Mouse (Mus musculus) 3T3-L1 (cell line): ENCODE measurements at regions not wholly inside any gene's neighbourhood (a gene's known extent, or its start where the extent isn't known, plus 50 kb on each side); places are given as distances from the start of the nearest gene placed in this dataset.

Experiments
- DNase-seq: peaks from one replicate; pipeline ENCODE4 v3.0.0-alpha.2; 2015; ENCODE audit warnings: low read depth, low spot score

GRCm38 (mm10) chr3:103464181-103464580 is 110.8 kb upstream of the Syt6 start:
- DNase-seq, result no peak

GRCm38 (mm10) chr3:103464729-103465128 is 110.3 kb upstream of the Syt6 start:
- DNase-seq, result no peak

GRCm38 (mm10) chr3:103465132-103465690 is 109.8 kb upstream of the Syt6 start:
- no peak for DNase-seq

GRCm38 (mm10) chr3:103465948-103466347 is 109.1 kb upstream of the Syt6 start:
- DNase-seq, result no peak

GRCm38 (mm10) chr3:103470586-103471400 is 104.2 kb upstream of the Syt6 start:
- DNase-seq, result no peak

GRCm38 (mm10) chr3:103472598-103472997 is 102.4 kb upstream of the Syt6 start:
- no peak for DNase-seq

- DNase-seq, result peak; percentile 81
Observed at GRCm38 (mm10) chr3:103473336-103473735, 101.7 kb upstream of the Syt6 start.

- DNase-seq, result no peak
Observed at GRCm38 (mm10) chr3:103479845-103480543, 95.0 kb upstream of the Syt6 start.

GRCm38 (mm10) chr3:103480676-103481075 is 94.4 kb upstream of the Syt6 start:
- no peak for DNase-seq

- DNase-seq, result no peak
Observed at GRCm38 (mm10) chr3:103483316-103483715, 91.7 kb upstream of the Syt6 start.

GRCm38 (mm10) chr3:103483762-103484161 is 91.3 kb upstream of the Syt6 start:
- no peak for DNase-seq

- no peak for DNase-seq
Observed at GRCm38 (mm10) chr3:103489786-103490185, 85.2 kb upstream of the Syt6 start.

- DNase-seq, result peak; percentile 68
Observed at GRCm38 (mm10) chr3:103490966-103491365, 84.1 kb upstream of the Syt6 start.

- DNase-seq, result no peak
Observed at GRCm38 (mm10) chr3:103492211-103492610, 82.8 kb upstream of the Syt6 start.

GRCm38 (mm10) chr3:103493623-103494022 is 81.4 kb upstream of the Syt6 start:
- DNase-seq, result no peak

- DNase-seq, result no peak
Observed at GRCm38 (mm10) chr3:103494043-103494442, 81.0 kb upstream of the Syt6 start.

GRCm38 (mm10) chr3:103496083-103496482 is 78.9 kb upstream of the Syt6 start:
- DNase-seq, result no peak

- DNase-seq, result no peak
Observed at GRCm38 (mm10) chr3:103496683-103497082, 78.3 kb upstream of the Syt6 start.

- DNase-seq, result no peak
Observed at GRCm38 (mm10) chr3:103497696-103498095, 77.3 kb upstream of the Syt6 start.

GRCm38 (mm10) chr3:103498458-103498857 is 76.6 kb upstream of the Syt6 start:
- DNase-seq, result no peak

GRCm38 (mm10) chr3:103499801-103500200 is 75.2 kb upstream of the Syt6 start:
- DNase-seq, result no peak

- DNase-seq, result no peak
Observed at GRCm38 (mm10) chr3:103500366-103500765, 74.7 kb upstream of the Syt6 start.

GRCm38 (mm10) chr3:103504160-103504559 is 70.9 kb upstream of the Syt6 start:
- DNase-seq, result no peak
